Mouse (Mus musculus) limb, embryonic 14.5 days (tissue): ENCODE results near the gene Crtac1. TPM values are rescaled to one million over a fixed set of nuclear protein-coding genes. Genes with fewer than 3 reads are reported as not detected.

Experiments used
- ATAC-seq: fragments of 200-750 bp; cut with Nextera tagmentation; 2 replicates; pipeline ENCODE4 v1.8.0; 2017; ENCODE audit warnings: low read depth, moderate number of reproducible peaks, moderate TSS enrichment; ENCODE audit not compliant: low FRiP score
- DNase-seq: peaks from one replicate; pipeline ENCODE4 v3.0.0-alpha.2; 2015; ENCODE audit warnings: low spot score
- H3K27ac ChIP-seq: fragments of 300-500 bp; sonication (generic); replicated peaks from 2 replicates; pipeline ENCODE4 v1.5.1; 2014; ENCODE audit warnings: low read depth, mild to moderate bottlenecking, low read length, moderate library complexity, mixed read lengths
- H3K27me3 ChIP-seq: fragments of 300-500 bp; sonication (generic); 2 replicates; pipeline ENCODE4 v1.6.1; 2014; ENCODE audit warnings: low read length, mixed read lengths; ENCODE audit not compliant: control insufficient read depth, insufficient read depth
- H3K36me3 ChIP-seq: fragments of 300-500 bp; sonication (generic); 2 replicates; pipeline ENCODE4 v1.6.1; 2014; ENCODE audit warnings: mild to moderate bottlenecking, low read length, moderate library complexity, mixed read lengths; ENCODE audit not compliant: control insufficient read depth, insufficient read depth
- H3K4me1 ChIP-seq: fragments of 300-500 bp; sonication (generic); 2 replicates; pipeline ENCODE4 v1.6.1; 2014; ENCODE audit warnings: antibody characterized with exemption, low read length, mixed read lengths; ENCODE audit not compliant: control insufficient read depth, insufficient read depth
- H3K4me2 ChIP-seq: fragments of 300-500 bp; sonication (generic); replicated peaks from 2 replicates; pipeline ENCODE4 v1.6.1; 2014; ENCODE audit warnings: low read depth, mild to moderate bottlenecking, low read length, moderate library complexity; ENCODE audit not compliant: severe bottlenecking
- H3K4me3 ChIP-seq: fragments of 300-500 bp; sonication (generic); replicated peaks from 2 replicates; pipeline ENCODE4 v1.5.1; 2014; ENCODE audit warnings: low read length
- H3K9ac ChIP-seq: fragments of 300-500 bp; sonication (generic); 2 replicates; pipeline ENCODE4 v1.6.1; 2014; ENCODE audit warnings: mild to moderate bottlenecking, low read depth, low read length, moderate library complexity; ENCODE audit not compliant: severe bottlenecking
- H3K9me3 ChIP-seq: fragments of 300-500 bp; sonication (generic); 2 replicates; pipeline ENCODE4 v1.6.1; 2016; ENCODE audit warnings: low read length; ENCODE audit not compliant: control insufficient read depth
- POLR2A ChIP-seq: fragments of 200-500 bp; IDR thresholded peaks from 2 replicates; pipeline ENCODE4 v1.8.0; 2012; ENCODE audit warnings: inconsistent platforms, mild to moderate bottlenecking, moderate library complexity, borderline replicate concordance; ENCODE audit not compliant: insufficient read depth, insufficient read length; ENCODE audit errors: extremely low read depth
- WGBS: fragments of 180-500 bp; shearing (Covaris S2); extraction: QIAGEN DNeasy Blood & Tissue Kit; methylation state at CpG from one replicate; pipeline ENCODE4 v1.1.7; 2014; 5-methylcytosine and 5-hydroxymethylcytosine counted together
- polyA plus RNA-seq, 2 experiments: library from polyadenylated mRNA; depleted of rRNA in 1 of 2; stranded (reverse) in 1 of 2; unstranded in 1 of 2; fragments of >200 nt; fragmentation: Nextera tagmentation in 1 of 2; extraction: Ambion mirVana in 1 of 2; gene quantifications; 2 replicates each; pipeline versions ENCODE4 v1.2.1 to v1.2.3; 2012 to 2014

Crtac1 gene
- polyA plus RNA-seq, 2 experiments, result 3.1 to 3.4 TPM

DNA sequence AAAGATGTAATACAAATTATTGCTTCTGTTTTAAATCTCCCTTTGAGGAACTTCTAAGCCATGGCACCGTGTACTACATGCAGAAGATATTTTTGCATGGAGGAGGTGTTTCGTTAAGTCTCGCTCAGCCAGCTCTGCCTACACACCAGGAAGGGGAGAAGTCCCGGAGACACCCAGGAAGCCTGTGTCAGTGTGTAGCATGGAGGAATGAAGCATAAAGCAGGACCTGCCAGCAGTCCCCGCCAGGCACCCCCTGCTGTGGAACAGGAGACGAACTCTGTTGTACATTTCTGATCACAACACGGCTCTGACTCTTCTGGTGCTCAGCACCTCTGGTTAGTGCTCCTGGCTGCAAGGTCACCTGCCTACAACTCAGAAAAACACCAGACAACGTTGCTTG, 51.8 kb downstream of the Crtac1 start:
- 43% methylated on average over 8 of the region's 8 CpGs for WGBS
- no peak for ATAC-seq
- H3K4me2 ChIP-seq, result no peak overlapping the region

DNA sequence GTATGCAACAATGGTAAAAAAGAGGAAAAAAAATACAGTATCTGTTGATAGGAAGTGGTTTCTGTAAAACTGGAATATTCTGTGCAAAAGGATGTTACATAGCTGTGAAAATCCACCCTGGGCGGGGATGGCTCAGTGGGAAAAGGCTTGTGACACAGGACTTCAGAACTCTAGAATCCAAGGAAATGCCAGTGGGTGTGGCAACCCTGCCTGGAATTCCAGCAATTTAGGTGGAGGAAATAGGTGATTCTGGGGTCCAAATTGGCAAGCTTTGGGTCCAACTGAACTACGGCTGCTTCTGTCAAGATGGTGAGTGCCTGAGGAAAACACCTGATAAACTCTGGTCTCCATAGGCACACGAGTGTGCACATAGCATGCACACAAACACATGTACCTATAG, 54.4 kb downstream of the Crtac1 start:
- H3K4me3 ChIP-seq, result no peak overlapping the region
- peaks cover 5% of the 10 kb centered on the region; the same call in 1 of the 2 replicates for H3K4me1 ChIP-seq
- no peak overlapping the region for H3K4me2 ChIP-seq
- peaks cover 25% of the 10 kb centered on the region for H3K27me3 ChIP-seq
- TF ChIP-seq POLR2A, result no peak
- H3K9ac ChIP-seq, result no peak overlapping the region
- ATAC-seq (no peak), DNase-seq (no peak)
- no peaks in the 10 kb centered on the region for H3K36me3 ChIP-seq
- H3K27ac ChIP-seq, result no peak overlapping the region
- WGBS, result 60% methylated on average over 3 of the region's 3 CpGs
- H3K9me3 ChIP-seq, result no peaks in the 10 kb centered on the region

More for the DNA sequence above, 51.8 kb downstream of the Crtac1 start:
- Histone ChIP-seq H3K9ac (no peak overlapping the region), H3K4me1 (peaks cover 5% of the 10 kb centered on the region; the same call in 1 of the 2 replicates), H3K27me3 (peaks cover 35% of the 10 kb centered on the region), H3K27ac (no peak overlapping the region), H3K36me3 (no peaks in the 10 kb centered on the region), H3K4me3 (no peak overlapping the region), H3K9me3 (no peaks in the 10 kb centered on the region)
- no peak for DNase-seq
- no peak for TF ChIP-seq POLR2A

DNA sequence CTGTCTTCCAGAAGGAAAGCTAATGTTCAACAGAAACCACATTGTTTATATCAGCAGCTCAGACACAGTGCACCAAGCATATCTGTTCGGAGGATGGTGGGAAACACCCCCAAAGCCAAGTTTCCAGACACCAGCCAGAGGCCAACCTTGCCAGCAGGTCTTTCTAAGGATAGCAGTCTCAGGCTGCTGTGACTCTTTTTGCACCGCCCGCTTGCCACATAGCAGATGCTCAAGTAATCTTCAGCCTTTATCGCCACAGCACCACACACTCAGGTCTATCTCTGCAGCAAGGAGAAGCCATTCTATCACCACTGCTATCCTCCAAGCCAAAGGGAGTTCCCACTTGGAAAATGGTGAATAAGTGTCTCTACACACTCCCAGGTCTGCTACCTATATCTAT, 68.0 kb downstream of the Crtac1 start:
- Histone ChIP-seq H3K9me3 (0 out of 2 replicates have a peak, but pooled peaks cover 5% of the 10 kb centered on the region), H3K36me3 (no peaks in the 10 kb centered on the region), H3K4me3 (no peak overlapping the region), H3K9ac (no peak overlapping the region), H3K27ac (no peak overlapping the region), H3K4me2 (no peak overlapping the region), H3K27me3 (no peaks in the 10 kb centered on the region), H3K4me1 (0 out of 2 replicates have a peak, but pooled peaks cover 2% of the 10 kb centered on the region)
- 59% methylated on average over 4 of the region's 4 CpGs for WGBS
- ATAC-seq (no peak), DNase-seq (no peak)
- TF ChIP-seq POLR2A, result no peak

DNA sequence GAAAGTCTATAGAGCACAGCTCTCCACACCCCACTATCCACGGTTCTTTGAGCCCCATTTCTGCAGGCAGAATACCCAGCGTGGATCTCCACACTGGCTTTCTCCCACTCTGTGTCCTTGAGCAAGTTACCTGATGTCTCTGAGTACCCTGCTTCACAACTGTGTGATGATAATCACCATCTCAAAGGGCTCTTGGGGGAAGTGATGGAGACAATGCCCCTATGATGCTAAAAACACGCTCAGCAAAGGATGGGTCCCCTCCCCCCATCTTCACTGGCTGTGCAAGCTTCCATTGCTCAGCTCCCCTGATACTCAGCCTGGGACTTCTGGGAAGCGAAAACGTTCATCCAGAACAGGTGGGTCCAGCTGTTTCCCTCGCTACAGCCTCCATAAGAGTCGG, 73.2 kb downstream of the Crtac1 start:
- Histone ChIP-seq H3K9ac (no peak overlapping the region), H3K9me3 (0 out of 2 replicates have a peak, but pooled peaks cover 5% of the 10 kb centered on the region), H3K4me1 (no peaks in the 10 kb centered on the region), H3K4me3 (no peak overlapping the region), H3K4me2 (no peak overlapping the region), H3K27ac (no peak overlapping the region), H3K36me3 (no peaks in the 10 kb centered on the region), H3K27me3 (no peaks in the 10 kb centered on the region)
- no peak for DNase-seq
- no peak for TF ChIP-seq POLR2A
- no peak for ATAC-seq
- WGBS, result 61% methylated on average over 7 of the region's 7 CpGs

DNA sequence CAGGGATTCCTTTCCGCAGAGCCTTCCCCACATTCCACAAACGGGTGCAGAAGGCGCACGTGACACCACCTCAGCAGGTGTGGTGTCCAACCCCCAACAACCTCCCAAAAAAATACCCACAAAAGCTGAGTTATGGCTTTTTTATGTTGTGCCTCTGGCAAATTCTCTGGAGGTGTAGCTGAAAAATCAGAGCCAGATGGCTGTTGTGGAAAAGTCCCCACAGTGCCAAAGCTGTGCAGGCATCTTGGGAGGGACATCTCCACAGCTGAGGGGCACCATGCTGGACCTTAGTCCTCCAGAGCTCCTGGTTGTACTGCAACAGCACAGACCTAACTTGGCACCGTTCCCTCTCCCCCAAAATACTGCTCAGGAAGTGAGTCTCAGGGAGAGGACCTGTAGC, 74.7 kb downstream of the Crtac1 start:
- 38% methylated on average over 5 of the region's 5 CpGs for whole genome bisulfite sequencing
- no peak for DNase-seq
- Histone ChIP-seq H3K4me3 (no peak overlapping the region), H3K9me3 (no peaks in the 10 kb centered on the region), H3K4me1 (no peaks in the 10 kb centered on the region), H3K9ac (no peak overlapping the region), H3K36me3 (no peaks in the 10 kb centered on the region), H3K4me2 (no peak overlapping the region), H3K27ac (no peak overlapping the region), H3K27me3 (no peaks in the 10 kb centered on the region)
- ATAC-seq, result no peak
- TF ChIP-seq POLR2A, result no peak

DNA sequence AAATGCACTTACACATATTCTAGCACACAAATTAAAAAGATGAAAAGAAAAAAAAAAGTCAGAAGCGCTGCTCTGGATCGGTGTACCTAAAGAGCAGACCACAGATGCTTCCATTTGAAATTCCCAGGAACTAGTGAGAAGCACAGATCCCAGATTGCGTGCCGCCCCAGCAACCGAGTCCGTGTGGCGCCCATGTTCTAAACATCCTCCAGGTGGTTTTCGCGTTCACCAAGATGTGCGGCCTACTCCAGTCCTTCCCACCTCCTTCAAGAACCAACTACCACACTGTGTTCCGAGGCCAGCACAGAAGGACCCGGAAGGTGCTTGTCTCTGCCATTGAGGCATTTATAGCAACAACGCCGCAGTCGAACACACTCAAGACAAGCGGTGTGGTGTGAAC, 76.1 kb downstream of the Crtac1 start:
- 85% methylated on average over 16 of the region's 16 CpGs for WGBS
- no peak overlapping the region for H3K27ac ChIP-seq
- H3K9me3 ChIP-seq, result no peaks in the 10 kb centered on the region
- no peak overlapping the region for H3K9ac ChIP-seq
- DNase-seq (no peak), ATAC-seq (no peak)
- TF ChIP-seq POLR2A, result no peak
- no peak overlapping the region for H3K4me3 ChIP-seq
- H3K4me1 ChIP-seq, result no peaks in the 10 kb centered on the region
- no peaks in the 10 kb centered on the region for H3K27me3 ChIP-seq
- H3K4me2 ChIP-seq, result no peak overlapping the region
- no peaks in the 10 kb centered on the region for H3K36me3 ChIP-seq
